Mouse (Mus musculus): Measurements from ENCODE around the gene Lhfpl2.

Lhfpl2 gene

DNA sequence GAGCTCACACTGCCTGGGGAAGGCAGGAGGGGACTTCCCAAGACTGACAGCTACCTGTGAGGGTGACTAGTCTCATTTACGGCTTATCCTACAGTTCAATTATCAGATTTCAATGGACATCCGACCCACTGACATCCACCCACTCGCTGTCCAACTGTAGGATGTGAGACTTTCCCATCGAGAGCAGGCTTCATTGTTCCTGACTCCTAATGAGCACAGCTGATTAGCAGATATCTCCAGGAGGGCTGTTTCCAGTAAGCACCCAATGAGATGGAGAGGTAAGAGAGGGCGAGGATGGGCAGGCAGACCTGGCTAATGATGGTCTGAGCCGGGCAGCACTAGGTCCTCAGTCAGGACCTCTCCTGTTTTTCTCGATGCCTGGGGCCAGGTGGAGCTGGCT lies 77.0 kb downstream of the Lhfpl2 start:
- no peak for DNase-seq (ENCODE audit: extremely low read depth, insufficient read length, low spot score)

DNA sequence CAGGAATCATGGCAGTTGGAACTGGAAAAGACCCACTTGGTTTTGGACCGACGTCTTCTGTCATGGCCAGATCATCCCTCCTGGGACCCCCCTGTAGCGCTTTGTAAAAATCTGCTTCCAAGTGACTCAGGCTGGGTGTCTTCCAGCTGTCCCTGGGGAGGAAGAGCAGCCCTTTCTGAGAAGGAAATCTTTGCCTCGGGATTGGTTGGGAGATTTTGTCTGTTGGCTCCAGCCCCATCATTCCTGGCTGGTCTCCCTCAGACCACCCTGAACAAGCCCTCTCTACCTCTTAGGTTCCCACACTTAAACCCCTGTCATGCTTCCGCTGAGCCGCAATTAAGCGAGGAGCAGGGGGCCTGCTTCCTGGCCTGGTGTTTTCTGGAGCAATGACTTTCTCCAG lies 77.6 kb downstream of the Lhfpl2 start:
- no peak for DNase-seq (ENCODE audit: extremely low read depth, insufficient read length, low spot score)

DNA sequence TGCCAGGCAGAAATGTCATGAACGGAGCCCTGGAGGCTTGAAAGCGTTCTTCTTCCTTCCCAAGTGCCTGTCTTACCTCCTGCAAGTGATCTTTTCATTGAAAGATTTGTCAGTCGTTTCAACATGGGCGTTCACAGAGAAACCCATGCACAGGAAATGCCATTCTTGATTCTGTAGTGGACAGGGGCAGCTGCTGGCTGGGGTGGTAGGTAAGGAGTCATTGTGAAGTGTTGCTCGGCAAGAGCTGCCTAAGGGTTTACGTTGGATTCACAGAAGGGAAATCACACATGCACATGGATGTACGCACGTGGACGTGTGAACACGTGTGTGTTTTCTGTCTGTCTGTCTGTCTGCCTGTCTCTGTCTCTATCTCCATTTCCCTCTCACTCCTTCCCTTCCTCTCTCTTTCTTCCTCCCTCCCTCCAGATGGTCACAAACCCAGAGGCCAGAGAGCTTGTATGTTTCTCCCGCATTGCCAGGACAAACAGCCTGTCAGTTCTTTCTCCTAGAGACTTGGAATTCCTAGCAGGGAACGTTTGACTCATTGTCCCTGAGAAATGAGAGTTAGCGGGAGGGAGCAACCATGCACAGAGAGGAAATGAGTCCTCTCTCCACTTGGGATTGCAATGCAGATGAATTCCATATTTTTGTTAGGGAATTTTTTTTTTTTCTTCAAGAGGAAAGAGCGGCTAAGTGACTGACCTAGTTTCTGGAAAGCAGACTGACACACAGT lies 82.3 kb downstream of the Lhfpl2 start:
- peak; percentile 47 for DNase-seq (ENCODE audit: extremely low read depth, insufficient read length, low spot score)

DNA sequence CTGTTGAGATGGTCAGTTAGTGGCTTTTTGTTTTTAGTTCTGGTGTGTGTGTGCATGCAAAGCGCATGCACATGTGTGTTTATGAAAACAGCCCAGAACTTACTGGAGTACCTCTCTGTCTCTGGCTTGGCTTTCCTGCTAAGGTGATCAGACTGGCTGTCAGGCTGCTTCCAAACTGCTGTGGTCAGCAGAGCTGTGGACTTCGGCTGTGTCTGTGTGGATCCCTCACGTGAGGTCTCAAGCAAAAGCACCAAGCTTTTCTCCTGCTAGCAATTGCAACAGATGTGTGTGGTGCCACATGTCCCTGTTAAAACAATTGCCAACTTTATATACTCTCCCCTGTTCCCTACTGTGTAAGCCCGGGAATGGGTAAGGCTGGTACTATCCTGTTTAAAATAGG lies 82.8 kb downstream of the Lhfpl2 start:
- DNase-seq (ENCODE audit: extremely low read depth, insufficient read length, low spot score), result no peak

DNA sequence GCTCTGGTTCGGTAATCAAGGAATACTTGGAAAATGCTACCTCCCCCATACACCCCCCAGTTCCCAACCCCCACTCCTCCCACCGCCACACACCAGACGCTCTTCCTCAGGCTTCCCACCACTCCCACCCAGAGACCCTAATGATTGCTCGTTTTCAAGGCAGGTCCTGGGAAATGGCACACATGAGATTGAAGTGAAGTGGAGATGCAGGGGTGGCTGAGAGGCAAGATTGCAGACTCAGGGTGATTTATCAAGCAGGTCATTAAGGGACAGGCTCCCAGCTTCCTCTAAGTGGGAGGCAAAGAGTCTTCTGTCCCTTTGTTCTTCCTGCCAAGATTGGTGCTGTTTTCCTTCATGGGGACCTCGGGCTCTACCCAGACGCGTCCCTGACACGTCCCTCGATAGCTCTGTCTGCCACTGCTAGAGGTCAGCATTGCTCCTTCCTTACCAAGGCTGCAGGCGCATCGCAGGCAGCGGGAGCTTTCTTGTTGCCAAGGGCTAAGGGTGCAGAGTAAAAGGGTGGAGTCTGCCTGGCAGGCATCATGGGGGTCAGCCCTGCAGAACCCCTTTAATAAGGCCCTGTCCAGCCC lies 85.6 kb downstream of the Lhfpl2 start:
- DNase-seq (ENCODE audit: extremely low read depth, insufficient read length, low spot score), result no peak

DNA sequence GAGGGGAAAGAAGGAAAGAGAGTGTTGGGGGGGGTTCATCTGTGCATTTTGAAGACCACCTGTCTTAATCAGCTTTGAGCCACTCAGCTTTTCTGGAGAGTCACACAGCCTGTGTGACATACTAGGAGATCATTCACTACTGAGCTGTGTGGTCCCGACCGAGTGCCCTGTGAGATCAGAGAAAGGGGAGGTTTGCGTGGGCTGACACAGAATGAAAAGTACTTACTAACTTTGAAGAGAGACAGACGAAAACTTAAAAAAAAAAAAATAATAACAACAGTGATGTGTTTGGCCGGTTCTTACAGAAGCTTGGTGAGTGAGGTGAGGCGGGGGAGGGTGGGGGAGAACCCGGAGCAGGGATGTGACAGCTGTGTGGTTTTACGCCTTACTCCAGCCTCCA lies 86.9 kb downstream of the Lhfpl2 start:
- no peak for DNase-seq (ENCODE audit: extremely low read depth, insufficient read length, low spot score)

DNA sequence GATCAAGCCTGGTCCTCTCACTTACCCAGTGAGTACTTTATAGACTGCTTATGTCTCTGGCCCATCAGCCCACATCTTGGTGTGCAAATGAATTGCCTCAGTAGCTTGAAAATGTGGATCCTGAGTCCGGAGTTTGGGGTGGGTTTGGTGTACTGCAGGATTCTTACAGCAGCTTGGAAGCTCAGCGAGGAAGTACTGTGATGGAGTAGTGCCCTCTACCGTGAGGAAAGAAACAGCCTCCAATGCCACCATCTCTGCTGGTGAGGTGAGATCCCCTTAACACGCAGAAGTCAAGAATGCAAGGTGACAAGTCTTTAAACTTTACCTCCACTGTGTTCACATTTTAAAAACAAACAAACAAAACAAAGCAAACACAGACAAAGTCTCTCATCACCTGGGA lies 89.7 kb downstream of the Lhfpl2 start:
- no peak for DNase-seq (ENCODE audit: extremely low read depth, insufficient read length, low spot score)

DNA sequence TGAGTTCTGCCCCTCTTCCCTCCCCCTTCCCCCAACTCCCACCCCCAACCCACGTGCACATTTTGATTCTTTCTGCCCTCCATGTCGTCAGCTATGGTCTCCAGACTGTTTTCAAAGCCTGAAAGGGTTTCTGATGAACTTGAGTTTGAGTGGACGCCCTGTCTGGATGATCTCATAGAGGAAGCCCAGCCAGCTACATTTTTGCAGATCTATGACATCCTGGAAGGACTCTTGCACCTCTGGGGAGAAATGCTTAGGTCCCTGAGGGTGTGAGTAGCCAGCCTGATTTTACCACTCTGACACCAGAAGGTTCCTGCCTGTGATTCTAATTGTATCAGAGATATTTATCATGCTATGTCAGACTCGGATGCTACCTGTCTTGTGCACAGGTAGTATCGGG lies 91.4 kb downstream of the Lhfpl2 start:
- DNase-seq (ENCODE audit: extremely low read depth, insufficient read length, low spot score), result no peak

DNA sequence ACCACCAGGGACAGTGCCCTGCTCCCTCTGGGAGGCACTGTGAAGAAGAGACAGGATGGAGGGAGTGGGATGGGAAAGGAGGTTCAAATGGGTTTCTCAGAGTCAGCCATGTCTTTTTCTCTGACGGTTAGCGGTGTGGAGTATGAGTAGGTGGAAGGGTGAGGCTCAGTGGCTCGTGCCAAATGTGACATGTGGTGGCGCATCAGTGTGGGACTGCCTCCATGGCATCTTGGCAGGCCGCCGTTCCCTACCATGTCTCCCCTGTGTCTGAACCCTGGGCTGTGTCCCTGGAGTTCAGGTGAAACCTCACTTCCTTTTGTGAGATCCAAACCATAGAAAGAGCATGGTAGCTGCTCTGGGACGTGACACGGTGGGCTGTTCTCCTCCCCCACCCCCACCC lies 92.2 kb downstream of the Lhfpl2 start:
- no peak for DNase-seq (ENCODE audit: extremely low read depth, insufficient read length, low spot score)

DNA sequence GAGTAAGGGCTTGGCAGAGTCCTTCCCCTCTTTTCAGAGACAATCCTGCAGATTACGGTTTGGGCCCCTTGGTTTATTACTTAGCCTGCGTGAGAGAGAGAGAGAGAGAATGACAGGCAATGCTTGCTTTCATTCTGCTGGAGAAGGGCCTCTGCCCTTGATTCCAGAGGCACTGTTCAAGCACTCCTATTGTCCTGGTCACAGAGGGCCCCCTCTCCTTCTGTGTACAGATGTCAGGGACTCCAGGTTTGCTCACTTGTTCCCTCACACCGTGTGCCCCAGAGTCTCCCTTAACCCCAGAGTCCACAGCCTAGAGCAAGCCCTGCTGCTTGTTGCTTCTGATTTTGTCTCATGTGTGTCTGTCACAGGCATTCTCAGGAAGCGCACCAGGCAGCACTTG lies 93.7 kb downstream of the Lhfpl2 start:
- no peak for DNase-seq (ENCODE audit: extremely low read depth, insufficient read length, low spot score)

DNA sequence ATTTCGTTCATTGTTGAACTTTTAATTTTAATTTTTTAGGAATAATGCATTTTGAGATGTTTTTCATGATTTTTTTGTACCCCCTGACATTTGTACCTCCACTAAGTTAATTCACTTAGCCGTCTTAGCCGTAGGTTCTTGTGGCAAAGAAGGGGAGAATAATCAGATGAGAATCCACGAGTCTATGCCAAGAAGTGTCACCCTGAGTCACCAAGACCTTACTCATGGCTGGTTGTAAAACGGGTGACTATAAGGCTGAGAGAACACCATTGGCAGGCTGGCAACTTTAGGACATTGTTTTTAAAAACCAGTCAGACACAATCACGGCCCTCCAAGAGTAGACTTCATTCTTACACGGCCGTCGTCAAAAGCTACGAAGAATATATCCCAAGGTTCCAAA lies 95.2 kb downstream of the Lhfpl2 start:
- DNase-seq (ENCODE audit: extremely low read depth, insufficient read length, low spot score), result peak; percentile 75

DNA sequence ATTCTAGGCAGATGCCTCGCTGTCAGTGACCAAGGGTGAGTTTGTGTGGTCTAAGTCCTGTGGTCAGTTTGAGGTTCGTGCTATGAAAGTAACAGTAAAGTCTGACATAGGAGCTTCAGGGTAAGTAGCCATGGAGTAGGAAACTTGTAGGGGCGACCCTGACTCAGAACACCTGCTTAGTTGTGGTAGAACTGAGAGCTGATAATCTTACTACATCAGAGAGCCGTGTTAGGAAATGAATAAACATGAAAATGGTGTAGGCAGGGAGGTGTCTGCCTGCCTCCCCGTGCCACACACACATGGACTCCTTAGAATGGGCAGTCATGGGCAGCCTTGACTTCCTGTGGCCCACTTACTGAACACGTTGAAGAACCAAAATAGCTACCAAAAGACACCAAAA lies 96.1 kb downstream of the Lhfpl2 start:
- DNase-seq (ENCODE audit: extremely low read depth, insufficient read length, low spot score), result no peak

DNA sequence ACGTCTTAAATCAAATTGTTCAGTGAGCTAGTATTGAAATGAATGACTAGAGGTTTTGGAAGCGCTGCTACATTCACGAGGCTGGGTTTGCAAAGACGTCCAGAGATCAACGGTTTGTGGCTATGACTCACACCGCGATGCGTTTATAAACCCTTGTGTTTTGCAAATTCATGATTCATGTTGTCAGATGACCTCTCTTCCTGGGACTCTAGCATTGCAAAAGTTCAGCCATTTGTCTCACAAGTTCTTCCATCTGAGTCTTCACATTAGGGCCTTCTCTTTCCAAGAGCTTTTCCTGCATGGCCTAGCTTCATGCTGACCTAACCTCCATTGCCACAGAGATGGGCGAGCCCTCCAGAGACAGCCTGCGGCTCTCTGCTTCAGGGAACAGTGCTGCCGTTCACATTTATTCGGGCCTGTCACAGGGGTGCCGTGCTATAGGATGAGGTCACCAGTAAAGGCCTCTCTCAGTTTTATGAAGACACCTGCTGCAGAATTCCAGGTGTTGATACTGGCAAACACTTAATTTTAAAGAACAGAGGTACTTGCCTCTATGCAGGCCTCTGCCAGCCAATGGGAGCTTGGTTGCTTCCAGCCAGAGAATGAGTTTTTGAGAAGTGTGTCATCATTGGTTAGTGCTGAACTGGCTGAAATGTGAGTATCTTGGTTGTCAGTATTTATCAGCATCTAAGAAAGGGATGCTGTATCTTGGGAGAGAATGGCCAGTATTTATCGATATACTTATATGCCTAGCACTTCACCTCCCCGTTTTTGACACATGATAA lies 97.1 kb downstream of the Lhfpl2 start:
- peak; percentile 75 for DNase-seq (ENCODE audit: extremely low read depth, insufficient read length, low spot score)

DNA sequence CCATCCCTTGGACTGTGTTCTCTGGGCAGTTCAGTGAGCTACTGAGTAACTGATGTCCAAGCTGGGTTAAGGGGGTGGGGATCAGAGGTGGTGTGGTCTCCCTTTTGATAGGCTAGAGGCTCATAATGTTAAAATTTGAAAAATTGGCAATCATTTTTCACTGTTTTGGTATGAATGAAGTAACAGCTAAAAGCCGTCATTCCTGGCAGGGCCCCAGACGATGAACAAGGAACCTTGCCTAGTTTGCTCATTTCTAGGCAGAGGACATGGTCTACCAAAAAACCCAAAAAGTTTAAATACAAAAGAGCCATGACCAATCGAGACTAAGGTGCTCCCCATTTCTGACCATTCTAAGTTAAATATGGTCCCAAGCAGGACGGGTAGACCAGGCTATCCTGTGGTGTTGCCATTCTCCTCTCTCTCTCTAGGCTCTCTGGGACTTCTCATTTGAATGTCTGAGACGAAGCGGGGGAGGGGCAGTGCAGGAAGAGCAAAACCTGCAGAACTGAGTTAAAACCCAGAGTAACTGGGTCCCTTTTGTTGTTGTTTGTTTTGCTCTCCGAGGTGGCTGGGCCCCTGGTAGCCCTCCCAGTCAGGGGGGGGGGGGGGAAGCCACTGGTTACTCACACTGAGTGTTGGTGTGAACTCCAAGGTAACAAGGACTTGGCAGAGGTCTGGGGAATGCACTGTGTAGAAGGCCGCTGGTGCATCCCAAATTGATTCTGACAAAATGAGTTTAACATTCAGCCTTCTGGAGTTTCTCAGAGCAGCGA lies 98.2 kb downstream of the Lhfpl2 start:
- DNase-seq (ENCODE audit: extremely low read depth, insufficient read length, low spot score), result no peak

DNA sequence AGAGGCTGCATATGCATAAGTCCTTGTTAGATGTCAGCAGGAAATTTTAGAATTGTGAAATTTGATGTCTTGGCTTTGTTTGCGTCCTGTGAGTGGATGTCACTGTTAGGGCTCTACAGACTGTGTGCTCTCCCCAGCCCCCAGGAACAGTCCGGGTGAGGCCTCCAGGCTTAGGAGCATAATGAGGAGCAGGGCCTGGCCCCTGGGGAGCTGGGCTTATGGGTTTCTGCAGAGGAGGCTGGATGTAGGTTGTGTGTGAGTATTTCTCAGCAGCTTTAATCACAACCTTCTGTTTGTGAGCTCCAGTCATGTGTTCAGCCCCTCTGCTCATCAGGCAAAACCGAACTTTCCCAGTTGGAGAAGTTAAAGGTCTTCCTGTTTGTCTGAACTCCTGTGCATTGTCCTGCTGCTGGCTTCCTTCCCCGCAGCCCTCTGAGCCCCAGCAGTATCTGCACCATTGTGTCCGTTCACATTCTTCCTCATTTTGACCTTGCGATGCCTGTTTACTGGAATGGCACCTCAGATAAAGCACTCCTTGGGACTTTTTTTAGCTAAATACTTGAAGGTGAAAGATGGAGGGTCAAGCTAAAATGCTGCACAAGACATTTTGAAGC lies 101.4 kb downstream of the Lhfpl2 start:
- DNase-seq (ENCODE audit: extremely low read depth, insufficient read length, low spot score), result no peak

DNA sequence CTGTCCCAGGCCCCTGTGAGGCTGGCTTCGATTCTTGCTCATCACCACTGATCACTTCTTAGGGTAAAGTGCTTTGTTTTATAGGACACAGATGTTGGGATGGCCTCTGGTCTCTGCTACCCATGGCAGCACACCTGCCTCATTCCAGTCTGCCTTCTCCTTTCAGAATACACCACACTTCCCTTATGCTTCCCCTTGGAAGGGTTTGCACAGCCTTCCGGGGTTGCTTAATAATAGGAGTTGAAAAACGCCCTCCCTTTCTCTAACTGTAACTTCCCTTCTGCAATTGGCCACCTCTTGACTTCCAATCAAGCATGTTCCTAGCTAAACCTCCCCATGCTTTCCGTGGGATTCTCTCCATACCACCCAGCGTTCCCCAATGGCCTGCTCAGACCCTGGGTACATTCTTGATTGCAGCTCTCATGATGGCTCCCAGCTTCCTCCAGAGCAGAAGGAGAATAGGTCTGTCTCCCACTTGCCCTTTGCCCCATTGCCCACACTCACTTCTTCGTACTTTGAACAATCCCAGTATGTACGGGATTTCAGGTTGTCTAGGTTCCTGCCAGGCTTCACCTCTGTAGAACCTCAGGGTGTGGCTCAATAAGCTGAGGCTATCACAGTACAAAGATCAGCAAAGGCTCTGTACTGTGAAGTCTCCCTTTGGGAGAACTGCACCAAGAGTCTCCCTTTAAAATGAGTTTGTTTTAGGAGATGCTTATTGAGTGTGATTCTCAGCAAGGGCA lies 102.1 kb downstream of the Lhfpl2 start:
- DNase-seq (ENCODE audit: extremely low read depth, insufficient read length, low spot score), result no peak

DNA sequence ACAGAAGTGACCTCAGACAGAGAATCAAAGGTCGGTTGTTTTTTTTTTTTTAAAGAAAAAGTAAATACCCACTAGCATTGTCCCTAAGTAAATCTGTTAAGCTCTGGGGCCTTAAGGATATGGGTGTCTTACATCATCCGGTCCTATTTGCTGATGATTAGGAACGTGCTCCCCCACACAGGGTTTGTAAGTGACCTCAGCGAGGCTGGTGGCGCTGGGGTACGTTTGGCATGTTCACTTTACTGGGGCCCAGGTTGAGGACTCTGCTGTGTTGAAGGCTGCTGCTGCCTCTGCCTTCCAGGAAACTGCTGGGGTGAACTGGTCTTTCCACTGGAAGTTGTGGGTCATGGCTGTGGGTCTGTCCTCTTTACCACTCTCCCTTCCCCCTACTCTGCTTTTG lies 106.9 kb downstream of the Lhfpl2 start:
- no peak for DNase-seq (ENCODE audit: extremely low read depth, insufficient read length, low spot score)

DNA sequence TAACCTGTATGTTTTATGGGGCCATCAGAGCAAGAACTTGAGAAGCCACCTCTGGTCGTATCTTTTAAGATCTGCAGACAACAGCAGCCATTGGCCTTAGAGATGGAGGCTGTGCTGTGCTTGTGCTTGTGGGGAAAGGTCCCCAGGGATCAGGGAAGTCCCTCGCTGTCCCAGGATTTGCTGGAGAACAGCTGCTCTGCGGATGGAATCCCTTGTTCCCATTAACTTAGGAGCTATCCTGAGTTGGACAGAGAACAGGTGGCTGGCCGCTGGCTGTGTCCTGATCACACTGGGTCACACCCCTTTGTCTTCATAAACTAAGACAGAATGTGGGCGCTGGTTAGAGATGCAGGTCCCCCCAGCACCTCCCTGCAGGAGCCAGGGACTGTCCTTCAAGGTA lies 110.7 kb downstream of the Lhfpl2 start:
- DNase-seq (ENCODE audit: extremely low read depth, insufficient read length, low spot score), result no peak

DNA sequence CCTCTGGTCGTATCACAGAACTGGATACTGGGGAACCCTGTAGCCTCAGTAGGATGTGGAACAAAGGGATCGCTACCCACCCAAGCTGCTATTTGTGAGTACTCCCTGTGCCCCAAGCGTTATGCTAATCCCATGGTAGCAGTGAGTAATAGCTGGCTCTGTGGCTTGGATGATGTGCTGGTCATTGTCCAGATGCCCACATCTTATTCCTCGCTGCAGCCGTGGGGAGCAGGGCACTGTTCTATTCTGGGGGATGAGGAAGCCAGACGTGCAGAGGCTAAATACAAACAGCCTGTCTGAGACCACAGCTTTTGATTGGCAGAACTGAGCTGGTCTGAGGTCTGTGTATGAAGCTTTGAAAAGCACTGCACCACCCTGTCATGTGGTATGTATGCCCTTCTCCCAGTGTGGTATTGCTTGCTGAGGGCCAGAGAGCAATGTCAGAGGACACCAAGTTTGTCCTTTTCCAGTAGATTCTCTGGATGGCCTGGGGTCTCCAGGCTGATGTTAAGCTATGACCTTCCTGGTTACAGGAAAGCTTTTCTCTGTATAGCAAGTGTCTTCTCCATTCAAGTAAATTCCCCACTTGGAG lies 111.8 kb downstream of the Lhfpl2 start:
- DNase-seq (ENCODE audit: extremely low read depth, insufficient read length, low spot score), result peak; percentile 31

DNA sequence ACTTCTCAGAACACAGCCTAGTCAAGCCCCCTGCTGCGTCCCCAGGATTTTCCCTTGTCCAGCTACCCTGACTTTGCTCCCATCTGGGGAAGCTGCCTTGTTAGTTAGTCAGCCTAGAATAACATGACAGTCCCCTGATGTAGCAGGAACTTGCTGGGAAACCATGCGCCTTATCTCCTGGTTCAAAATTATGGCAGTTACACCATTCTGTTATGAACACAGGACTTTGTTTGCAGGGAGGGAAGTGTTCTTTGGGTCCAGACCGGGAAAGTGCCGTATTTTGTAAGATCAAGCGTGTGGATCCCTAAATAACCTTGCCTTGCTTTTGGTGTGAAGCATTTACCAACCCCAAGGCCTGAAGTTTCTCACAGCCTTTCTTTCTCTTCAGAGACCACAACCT lies 114.0 kb downstream of the Lhfpl2 start:
- no peak for DNase-seq (ENCODE audit: extremely low read depth, insufficient read length, low spot score)
